Mouse (Mus musculus) midbrain, embryonic 14.5 days (tissue): ENCODE measurements at regions not wholly inside any gene's neighbourhood (a gene's known extent, or its start where the extent isn't known, plus 50 kb on each side); places are given as distances from the start of the nearest gene placed in this dataset.

Source experiments
- ATAC-seq: fragments of 200-750 bp; cut with Nextera tagmentation; 2 replicates; pipeline ENCODE4 v1.8.0; 2017; ENCODE audit warnings: moderate number of reproducible peaks, moderate library complexity; ENCODE audit not compliant: low FRiP score, low TSS enrichment
- DNase-seq: peaks from one replicate; pipeline ENCODE4 v3.0.0-alpha.2; 2015
- H3K27ac ChIP-seq: fragments of 300-500 bp; sonication (generic); replicated peaks from 2 replicates; pipeline ENCODE4 v1.5.1; 2014; ENCODE audit warnings: mild to moderate bottlenecking, low read depth, low read length, moderate library complexity
- H3K27me3 ChIP-seq: fragments of 300-500 bp; sonication (generic); 2 replicates; pipeline ENCODE4 v1.6.1; 2014; ENCODE audit warnings: low read length, control low read depth, mixed read lengths; ENCODE audit not compliant: control insufficient read depth, insufficient read depth
- H3K36me3 ChIP-seq: fragments of 300-500 bp; sonication (generic); 2 replicates; pipeline ENCODE4 v1.6.1; 2014; ENCODE audit warnings: low read length, control low read depth; ENCODE audit not compliant: control insufficient read depth, insufficient read depth
- H3K4me1 ChIP-seq: fragments of 300-500 bp; sonication (generic); 2 replicates; pipeline ENCODE4 v1.6.1; 2014; ENCODE audit warnings: mild to moderate bottlenecking, antibody characterized with exemption, low read length, control low read depth; ENCODE audit not compliant: control insufficient read depth, insufficient read depth
- H3K4me2 ChIP-seq: fragments of 300-500 bp; sonication (generic); 2 replicates; pipeline ENCODE4 v1.6.1; 2014; ENCODE audit warnings: mild to moderate bottlenecking, low read length, moderate library complexity
- H3K4me3 ChIP-seq: fragments of 300-500 bp; sonication (generic); replicated peaks from 2 replicates; pipeline ENCODE4 v1.5.1; 2014; ENCODE audit warnings: low read depth, low read length
- H3K9ac ChIP-seq: fragments of 300-500 bp; sonication (generic); replicated peaks from 2 replicates; pipeline ENCODE4 v1.6.1; 2014; ENCODE audit warnings: mild to moderate bottlenecking, low read length, moderate library complexity
- H3K9me3 ChIP-seq: fragments of 300-500 bp; sonication (generic); 2 replicates; pipeline ENCODE4 v1.6.1; 2016; ENCODE audit warnings: low read length, control low read depth, mixed read lengths; ENCODE audit not compliant: control insufficient read depth
- WGBS: fragments of 180-500 bp; shearing (Covaris S2); extraction: QIAGEN DNeasy Blood & Tissue Kit; methylation state at CpG from one replicate; pipeline ENCODE4 v1.1.7; 2014; 5-methylcytosine and 5-hydroxymethylcytosine counted together

- Histone ChIP-seq H3K9me3 (no peaks in the 10 kb centered on the region), H3K27ac (no peak overlapping the region; the same call in 1 of the 2 replicates), H3K36me3 (no peaks in the 10 kb centered on the region), H3K4me2 (peak overlapping the region; percentile 49), H3K4me3 (peak overlapping the region; percentile 9), H3K27me3 (no peaks in the 10 kb centered on the region), H3K9ac (no peak overlapping the region), H3K4me1 (peaks cover 12% of the 10 kb centered on the region)
- ATAC-seq (peak; percentile 70), DNase-seq (peak; percentile 79)
- WGBS = 13% methylated on average over 24 of the region's 24 CpGs
These were observed 90.9 kb upstream of the Krr1 start for GRCm38 (mm10) chr10:111881339-111882211.

- DNase-seq = no peak
- Histone ChIP-seq H3K4me1 (peaks cover 12% of the 10 kb centered on the region), H3K27ac (no peak overlapping the region), H3K27me3 (no peaks in the 10 kb centered on the region), H3K4me2 (no peak overlapping the region), H3K4me3 (no peak overlapping the region), H3K9me3 (no peaks in the 10 kb centered on the region), H3K9ac (no peak overlapping the region), H3K36me3 (no peaks in the 10 kb centered on the region)
- ATAC-seq = no peak
- WGBS = 84% methylated on average over 6 of the region's 6 CpGs
These were observed 89.9 kb upstream of the Krr1 start for GRCm38 (mm10) chr10:111882521-111882920.

GRCm38 (mm10) chr10:111884701-111885100, 87.8 kb upstream of the Krr1 start:
- WGBS = 71% methylated on average over 4 of the region's 4 CpGs
- no peak for DNase-seq
- Histone ChIP-seq H3K9ac (no peak overlapping the region), H3K9me3 (no peaks in the 10 kb centered on the region), H3K36me3 (no peaks in the 10 kb centered on the region), H3K27ac (no peak overlapping the region), H3K4me1 (peaks cover 12% of the 10 kb centered on the region), H3K4me3 (no peak overlapping the region), H3K27me3 (no peaks in the 10 kb centered on the region), H3K4me2 (no peak overlapping the region)
- no peak for ATAC-seq

DNA sequence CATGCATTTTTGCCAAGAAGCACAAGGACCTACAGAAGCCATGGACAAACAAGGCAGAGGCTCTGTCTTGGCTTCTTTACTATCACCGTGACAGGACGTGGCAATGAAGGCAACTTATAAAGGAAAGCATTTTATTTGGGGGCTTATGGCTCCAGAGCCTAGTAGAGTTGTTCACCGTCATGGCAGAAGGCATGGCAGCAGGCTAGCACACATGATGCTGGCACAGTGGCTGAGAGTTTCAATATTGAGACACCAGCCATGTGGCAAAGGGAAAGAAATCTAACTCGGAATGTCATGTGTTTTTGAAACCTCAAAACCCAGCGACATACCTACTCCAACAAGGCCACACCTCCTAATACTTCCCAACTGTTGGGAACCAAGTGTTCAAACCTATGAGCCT, 83.4 kb upstream of the Krr1 start:
- H3K4me1 ChIP-seq = no peaks in the 10 kb centered on the region
- ATAC-seq (no peak), DNase-seq (no peak)
- H3K27me3 ChIP-seq = no peaks in the 10 kb centered on the region
- H3K9ac ChIP-seq = no peak overlapping the region
- no peak overlapping the region for H3K27ac ChIP-seq
- no peak overlapping the region for H3K4me2 ChIP-seq
- 94% methylated on average over 5 of the region's 5 CpGs for WGBS
- H3K9me3 ChIP-seq = no peaks in the 10 kb centered on the region
- H3K4me3 ChIP-seq = no peak overlapping the region
- no peaks in the 10 kb centered on the region for H3K36me3 ChIP-seq

DNA sequence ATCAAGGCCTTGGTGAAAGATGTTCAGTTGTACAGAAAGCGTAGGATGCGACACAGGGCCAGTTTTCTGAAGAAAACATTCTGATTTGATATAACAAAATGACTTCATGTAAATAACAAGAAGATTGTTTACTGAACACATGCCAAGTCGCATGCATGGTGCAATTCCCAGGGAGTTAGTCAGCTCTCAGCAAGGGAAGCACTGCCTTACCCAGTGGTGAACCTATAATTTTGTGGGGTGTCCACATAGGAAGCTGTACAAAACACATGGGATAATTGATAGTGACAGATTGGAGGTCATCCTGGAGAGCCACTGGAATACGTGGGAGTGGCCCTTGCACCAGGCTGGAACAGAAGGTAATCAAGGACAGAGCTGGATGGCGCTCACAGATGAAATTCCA, 79.0 kb upstream of the Krr1 start:
- Histone ChIP-seq H3K27ac (no peak overlapping the region), H3K4me2 (no peak overlapping the region), H3K36me3 (no peaks in the 10 kb centered on the region), H3K4me3 (no peak overlapping the region), H3K9me3 (no peaks in the 10 kb centered on the region), H3K9ac (no peak overlapping the region), H3K27me3 (no peaks in the 10 kb centered on the region), H3K4me1 (no peaks in the 10 kb centered on the region)
- no peak for ATAC-seq
- no peak for DNase-seq
- 87% methylated on average over 5 of the region's 5 CpGs for WGBS

- DNase-seq = no peak
- H3K4me2 ChIP-seq = no peak overlapping the region
- H3K36me3 ChIP-seq = no peaks in the 10 kb centered on the region
- no peak overlapping the region for H3K4me3 ChIP-seq
- no peaks in the 10 kb centered on the region for H3K9me3 ChIP-seq
- no peaks in the 10 kb centered on the region for H3K27me3 ChIP-seq
- H3K9ac ChIP-seq = no peak overlapping the region
- ATAC-seq = no peak
- 90% methylated on average over 8 of the region's 8 CpGs for WGBS
- H3K27ac ChIP-seq = no peak overlapping the region
- H3K4me1 ChIP-seq = no peaks in the 10 kb centered on the region
These were observed 78.5 kb upstream of the Krr1 start for GRCm38 (mm10) chr10:111893941-111894340.

DNA sequence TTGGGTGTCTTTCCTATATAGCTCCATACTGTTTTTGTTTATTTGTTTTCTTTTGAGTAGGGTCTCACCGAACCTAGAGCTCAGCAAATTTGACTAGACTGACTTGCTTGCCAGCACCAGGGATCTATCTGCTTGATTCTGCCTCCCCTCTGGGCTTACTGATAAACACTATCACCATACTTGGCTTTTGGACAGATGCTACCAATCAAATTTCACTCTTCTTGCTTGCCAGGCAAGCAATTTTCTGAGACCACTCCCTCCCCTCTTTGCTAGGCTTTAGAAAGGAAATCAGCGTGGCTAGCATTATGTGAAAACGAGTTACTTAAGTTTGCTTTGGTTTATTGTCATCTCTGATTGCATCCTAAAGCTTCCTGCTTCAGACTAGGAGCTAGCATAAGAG, 75.1 kb upstream of the Krr1 start:
- Histone ChIP-seq H3K4me3 (no peak overlapping the region), H3K27me3 (no peaks in the 10 kb centered on the region), H3K27ac (no peak overlapping the region), H3K4me1 (0 out of 2 replicates have a peak, but pooled peaks cover 6% of the 10 kb centered on the region), H3K36me3 (no peaks in the 10 kb centered on the region), H3K4me2 (no peak overlapping the region), H3K9ac (no peak overlapping the region), H3K9me3 (no peaks in the 10 kb centered on the region)
- 82% methylated on average over 3 of the region's 3 CpGs for WGBS
- ATAC-seq (no peak), DNase-seq (no peak)

- WGBS = 51% methylated on average over 17 of the region's 17 CpGs
- H3K4me2 ChIP-seq = peak overlapping the region; percentile 16
- H3K4me3 ChIP-seq = no peak overlapping the region
- H3K36me3 ChIP-seq = no peaks in the 10 kb centered on the region
- DNase-seq (peak; percentile 57), ATAC-seq (no peak; the same call in 1 of the 2 replicates)
- H3K9ac ChIP-seq = no peak overlapping the region
- H3K9me3 ChIP-seq = no peaks in the 10 kb centered on the region
- peak overlapping the region; percentile 75 for H3K27ac ChIP-seq
- H3K27me3 ChIP-seq = no peaks in the 10 kb centered on the region
- 0 out of 2 replicates have a peak, but pooled peaks cover 6% of the 10 kb centered on the region for H3K4me1 ChIP-seq
These were observed 71.4 kb upstream of the Krr1 start for GRCm38 (mm10) chr10:111900723-111901716.
